Mouse (Mus musculus) bone marrow, adult 2 months (tissue): Measurements from ENCODE around the gene Ice1.

ENCODE experiments used
- CTCF ChIP-seq: fragments of 200-500 bp; IDR thresholded peaks from 2 replicates; pipeline ENCODE4 v1.5.1; 2011; ENCODE audit warnings: low read length, control low read depth; ENCODE audit not compliant: control insufficient read depth, insufficient read depth
- POLR2A ChIP-seq: fragments of 200-500 bp; IDR thresholded peaks from 2 replicates; pipeline ENCODE4 v1.6.1; 2011; ENCODE audit warnings: low read depth, mild to moderate bottlenecking, control low read depth, low read length, borderline replicate concordance; ENCODE audit not compliant: control insufficient read depth

DNA sequence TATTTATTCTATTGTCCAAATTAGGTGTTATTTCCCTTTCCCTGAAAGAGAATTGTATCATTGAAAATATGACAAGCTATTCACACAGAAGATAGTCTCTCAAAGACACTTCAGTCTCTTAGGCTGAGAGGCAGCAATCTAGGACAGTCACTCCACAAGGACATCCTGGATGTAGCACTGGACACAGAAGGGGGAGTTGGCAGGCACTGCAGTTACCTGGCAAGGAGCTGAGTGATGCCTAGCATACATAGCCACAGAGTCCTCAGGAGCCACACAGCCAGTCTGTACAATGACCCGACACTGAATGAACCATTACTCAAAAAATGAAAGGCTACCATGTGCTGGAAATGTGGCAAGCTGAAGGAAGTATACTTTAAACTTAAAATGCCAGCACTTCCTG, 35.9 kb downstream of the Ice1 start:
- TF ChIP-seq POLR2A (no peak), CTCF (no peak)
